ENCODE assay signal across 10 mouse cellular contexts in the genomic region with DNA sequence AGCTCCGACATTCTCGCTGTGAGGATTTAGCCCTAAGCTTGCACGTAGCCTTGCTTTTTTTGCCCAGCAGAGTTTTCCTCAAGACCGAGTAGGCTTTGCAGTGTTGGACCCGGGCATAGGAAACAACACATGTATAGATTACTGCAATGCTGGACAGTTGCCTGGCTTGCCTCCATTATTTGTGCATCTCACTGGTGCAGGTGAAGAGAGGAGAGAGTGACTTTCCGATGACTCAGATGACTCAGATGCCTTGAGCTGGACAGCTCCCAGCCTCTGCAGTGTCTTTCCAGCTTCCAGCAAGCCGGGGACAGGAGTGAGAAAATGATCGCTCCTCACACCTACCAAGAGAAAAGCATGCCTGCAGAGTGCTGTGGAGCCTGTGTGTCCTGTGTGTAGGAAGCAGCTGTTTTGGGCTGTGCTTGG. TPM values are rescaled to one million over a fixed set of nuclear protein-coding genes. Genes with fewer than 3 reads are reported as not detected.
DNase-seq lines count a peak whose midpoint lies in the region; ATAC-seq and TF ChIP-seq lines count a peak whose summit lies in the region.
"Had no signal": no experiment of that assay in that cellular context is flagged by ENCODE, and none has a peak within 500 bp of the region (broad histone marks: within the 10 kb centered on the region; RNA-seq: fewer than 3 reads in every experiment).

No protein-coding gene starts in this region.

- H3K4me2 ChIP-seq in lung, postnatal 0 days (replicated peaks; ENCODE audit: low read depth, low read length): no peak overlapping the region
- no peak overlapping the region for H3K4me2 ChIP-seq in stomach, embryonic 16.5 days (ENCODE audit: low read depth, low read length)
- H3K4me2 ChIP-seq: midbrain, embryonic 15.5 days had no signal

- no peak overlapping the region for H3K4me3 ChIP-seq in lung, postnatal 0 days (ENCODE audit: low read depth, low read length)
- H3K4me3 ChIP-seq in lung, adult 2 months (replicated peaks; ENCODE audit: extremely low read depth, low read depth, low read length): no peak overlapping the region
- no peak overlapping the region for H3K4me3 ChIP-seq in stomach, embryonic 16.5 days (replicated peaks; ENCODE audit: low read length)
- H3K4me3 ChIP-seq: midbrain, embryonic 15.5 days had no signal

- H3K4me1 ChIP-seq in lung, postnatal 0 days (ENCODE audit: insufficient read depth, low read depth, low read length): peaks cover 6% of the 10 kb centered on the region; the same call in 1 of the 2 replicates
- peaks cover 26% of the 10 kb centered on the region for H3K4me1 ChIP-seq in lung, adult 2 months (ENCODE audit: control insufficient read depth, insufficient read depth, low read length)
- 0 out of 2 replicates have a peak, but pooled peaks cover 4% of the 10 kb centered on the region for H3K4me1 ChIP-seq in stomach, embryonic 16.5 days (ENCODE audit: control insufficient read depth, insufficient read depth, low read length)
- H3K4me1 ChIP-seq: midbrain, embryonic 15.5 days had no signal

- H3K27ac ChIP-seq in lung, postnatal 0 days (ENCODE audit: low read length): peak overlapping the region; percentile 20; the same call in 1 of the 2 replicates
- no peak overlapping the region for H3K27ac ChIP-seq in stomach, embryonic 16.5 days (ENCODE audit: low read length)
- H3K27ac ChIP-seq: midbrain, embryonic 15.5 days had no signal

- peak; percentile 31 for ATAC-seq in lung, postnatal 0 days
- peak; percentile 44; the same call in 1 of the 2 replicates for ATAC-seq in stomach, embryonic 16.5 days (ENCODE audit: insufficient read depth, low FRiP score)
- ATAC-seq: Patski had no signal

- H3K36me3 ChIP-seq in lung, postnatal 0 days (ENCODE audit: insufficient read depth, low read length): no peaks in the 10 kb centered on the region
- H3K36me3 ChIP-seq in stomach, embryonic 16.5 days (ENCODE audit: control insufficient read depth, insufficient read depth, low read length): no peaks in the 10 kb centered on the region
- H3K36me3 ChIP-seq: midbrain, embryonic 15.5 days had no signal

- no peak for TF ChIP-seq CTCF in lung, postnatal 0 days (IDR thresholded peaks at IDR 0.05)
- no peak for TF ChIP-seq CTCF in lung, adult 2 months (IDR thresholded peaks at IDR 0.05; ENCODE audit: insufficient read depth, low read length)

- no peaks in the 10 kb centered on the region for H3K9me3 ChIP-seq in lung, postnatal 0 days (ENCODE audit: low read length)
- no peaks in the 10 kb centered on the region for H3K9me3 ChIP-seq in stomach, embryonic 16.5 days (replicated peaks; ENCODE audit: control insufficient read depth, low read length)
- H3K9me3 ChIP-seq: midbrain, embryonic 15.5 days had no signal

- DNase-seq in gastrocnemius, postnatal 14 days: peak; percentile 57
- DNase-seq in gastrocnemius, postnatal 4 days (ENCODE audit: low spot score in 2 of 2): no peak
- no peak for DNase-seq in lung, postnatal 0 days (ENCODE audit: low spot score)
- no peak for DNase-seq in lung, adult 2 months
- peak; percentile 44 for DNase-seq in embryo, embryonic 11 days
- DNase-seq in urinary bladder, postnatal 25 days (ENCODE audit: low spot score): no peak
- no peak for DNase-seq in ovary, postnatal 14 days (ENCODE audit: low spot score)

- TF ChIP-seq EP300 in lung, postnatal 0 days (IDR thresholded peaks at IDR 0.05): no peak

- no peak for TF ChIP-seq POLR2A in lung, adult 2 months (IDR thresholded peaks at IDR 0.05; ENCODE audit: borderline replicate concordance, extremely low read depth, low read depth, low read length)

- no peak overlapping the region for H3K9ac ChIP-seq in lung, postnatal 0 days (replicated peaks; ENCODE audit: low read depth)
- H3K9ac ChIP-seq in stomach, embryonic 16.5 days (ENCODE audit: low read length): no peak overlapping the region
- H3K9ac ChIP-seq: midbrain, embryonic 15.5 days had no signal

- 28% methylated on average over 8 of the region's 8 CpGs for WGBS in lung, postnatal 0 days
- 38% methylated on average over 8 of the region's 8 CpGs for WGBS in lung, adult 2 months
- WGBS in stomach, embryonic 16.5 days: 25% methylated on average over 8 of the region's 8 CpGs

- no peaks in the 10 kb centered on the region for H3K27me3 ChIP-seq in lung, postnatal 0 days (replicated peaks; ENCODE audit: insufficient read depth, low read length)
- no peaks in the 10 kb centered on the region for H3K27me3 ChIP-seq in stomach, embryonic 16.5 days (ENCODE audit: control insufficient read depth, insufficient read depth, low read length)
- H3K27me3 ChIP-seq: midbrain, embryonic 15.5 days; Patski had no signal

- intact Hi-C loops in gastrocnemius, postnatal 14 days (cut with DNase I; ENCODE audit: low total_unique reads): loop anchor here (10.0 kb wide), 1 partner anchor 228 kb away; no protein-coding TSS in a partner anchor

RNA-seq across cellular contexts. Expression of gene Klf9, which starts 21.4 kb away (rescaled TPM):
- total RNA-seq in gastrocnemius, postnatal 14 days (2021): 100 to 1,000 TPM in 1 of 2 experiments, 10 to 100 TPM in 1; 80.5 to 128 TPM
- total RNA-seq in gastrocnemius, postnatal 4 days (2021): 10 to 100 TPM; 21.4 to 33.2 TPM
- polyA plus RNA-seq in lung, postnatal 0 days (2015; fragmentation: Nextera tagmentation; extraction: Ambion mirVana): 28.8 and 46.2 TPM in 2 replicates
- 46.9 and 97.8 TPM in 2 replicates for polyA plus RNA-seq in lung, adult 2 months (2012; rRNA removed)
- 7.1 and 7.9 TPM in 2 replicates for polyA plus RNA-seq in stomach, embryonic 16.5 days (2015; fragmentation: Nextera tagmentation; extraction: Ambion mirVana)

Comparison
In these comparisons a context has a peak if more than half of its experiments do, and no peak if none do; other contexts are left out.
1. DNase-seq: peak in gastrocnemius, postnatal 14 days (single experiment) and embryo, embryonic 11 days (single experiment); none in gastrocnemius, postnatal 4 days (0 of 2), lung, postnatal 0 days (single experiment), lung, adult 2 months (single experiment), urinary bladder, postnatal 25 days (single experiment) and ovary, postnatal 14 days (single experiment).